Mouse (Mus musculus) bone marrow macrophage, adult 2 months (primary cell): ENCODE measurements around the gene Ift140.

ENCODE experiments used
- CTCF ChIP-seq: IDR thresholded peaks from 2 replicates; pipeline ENCODE4 v1.5.1; 2012; ENCODE audit warnings: low read depth, mild to moderate bottlenecking, low read length, moderate library complexity
- POLR2A ChIP-seq: IDR thresholded peaks from 2 replicates; pipeline ENCODE4 v1.6.1; 2012; ENCODE audit warnings: mild to moderate bottlenecking, low read depth, low read length, borderline replicate concordance

DNA sequence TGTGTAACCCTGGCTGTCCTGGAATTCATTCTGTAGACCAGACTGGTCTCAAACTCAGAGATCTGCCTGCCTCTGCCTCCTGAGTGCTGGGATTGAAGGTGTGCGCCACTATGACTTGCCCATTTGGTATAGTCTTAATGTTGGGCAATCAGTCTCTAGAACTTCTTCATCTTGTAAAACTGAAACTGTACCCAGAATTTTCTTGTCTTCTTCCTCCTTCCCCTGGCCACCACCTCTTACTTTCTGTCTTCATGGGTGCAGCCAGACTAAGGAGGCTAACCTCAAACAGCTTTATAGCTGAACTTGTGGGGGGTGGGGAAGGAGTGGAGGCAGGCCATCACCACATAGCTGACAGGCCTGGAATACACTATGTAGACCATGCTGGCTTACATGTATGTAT is 122.9 kb downstream of the Ift140 start:
- TF ChIP-seq POLR2A (no peak), CTCF (no peak)
